Mouse (Mus musculus): ENCODE data around the gene Creb5. TPM values are rescaled to one million over a fixed set of nuclear protein-coding genes. Genes with fewer than 3 reads are reported as not detected.

Gene Creb5
- polyA plus RNA-seq, 1 experiment from 2014 or later = 4.3 TPM

- Histone ChIP-seq H3K9me3 (0 out of 2 replicates have a peak, but pooled peaks cover 4% of the 10 kb centered on the region), H3K4me3 (no peak overlapping the region), H3K27ac (no peak overlapping the region), H3K27me3 (ENCODE audit: insufficient read depth, poor library complexity, severe bottlenecking) (peaks cover 42% of the 10 kb centered on the region), H3K36me3 (no peaks in the 10 kb centered on the region), H3K4me1 (replicated peaks) (peaks cover 32% of the 10 kb centered on the region)
- 74% methylated on average over 6 of the region's 6 CpGs for WGBS
- no peak for DNase-seq (ENCODE audit: low spot score)
Measured at GRCm38 (mm10) chr6:53549409-53549808, 262.3 kb downstream of the Creb5 start.

DNA sequence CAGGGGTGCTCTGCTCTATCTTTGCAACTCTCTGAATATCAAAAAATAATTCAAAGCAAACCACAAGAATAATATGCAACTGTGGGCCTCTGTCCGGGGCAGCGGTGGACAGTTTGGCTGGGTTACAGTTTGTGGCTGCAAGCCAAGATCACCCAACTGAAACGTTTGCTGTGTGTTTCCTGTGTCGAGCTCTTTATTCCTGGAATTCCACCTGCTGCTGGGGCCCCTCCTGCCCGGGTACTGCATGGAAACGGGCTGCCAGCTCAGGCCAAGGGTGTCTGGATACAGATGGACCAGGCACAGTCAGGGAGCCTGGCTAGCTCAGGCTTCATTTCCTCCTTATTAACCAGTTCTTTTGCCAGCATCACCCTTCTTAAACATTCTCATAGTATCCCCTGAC, 269.0 kb downstream of the Creb5 start:
- 62% methylated on average over 6 of the region's 6 CpGs for WGBS
- DNase-seq (ENCODE audit: low spot score) = no peak
- H3K9me3 ChIP-seq = no peaks in the 10 kb centered on the region

GRCm38 (mm10) chr6:53560928-53561327, 273.9 kb downstream of the Creb5 start:
- no peak overlapping the region for H3K4me3 ChIP-seq
- no peaks in the 10 kb centered on the region for H3K36me3 ChIP-seq
- DNase-seq (ENCODE audit: low spot score) = no peak
- H3K27ac ChIP-seq = no peak overlapping the region
- H3K9me3 ChIP-seq = no peaks in the 10 kb centered on the region
- H3K4me1 ChIP-seq (replicated peaks) = peaks cover 18% of the 10 kb centered on the region
- H3K27me3 ChIP-seq (ENCODE audit: insufficient read depth, poor library complexity, severe bottlenecking) = no peaks in the 10 kb centered on the region
- 80% methylated on average over 5 of the region's 5 CpGs for WGBS

More for the DNA sequence above, 269.0 kb downstream of the Creb5 start:
- Histone ChIP-seq H3K36me3 (no peaks in the 10 kb centered on the region), H3K4me1 (replicated peaks) (0 out of 2 replicates have a peak, but pooled peaks cover 7% of the 10 kb centered on the region), H3K27me3 (ENCODE audit: insufficient read depth, poor library complexity, severe bottlenecking) (peaks cover 6% of the 10 kb centered on the region; the same call in 1 of the 2 replicates), H3K4me3 (no peak overlapping the region), H3K27ac (no peak overlapping the region)

DNA sequence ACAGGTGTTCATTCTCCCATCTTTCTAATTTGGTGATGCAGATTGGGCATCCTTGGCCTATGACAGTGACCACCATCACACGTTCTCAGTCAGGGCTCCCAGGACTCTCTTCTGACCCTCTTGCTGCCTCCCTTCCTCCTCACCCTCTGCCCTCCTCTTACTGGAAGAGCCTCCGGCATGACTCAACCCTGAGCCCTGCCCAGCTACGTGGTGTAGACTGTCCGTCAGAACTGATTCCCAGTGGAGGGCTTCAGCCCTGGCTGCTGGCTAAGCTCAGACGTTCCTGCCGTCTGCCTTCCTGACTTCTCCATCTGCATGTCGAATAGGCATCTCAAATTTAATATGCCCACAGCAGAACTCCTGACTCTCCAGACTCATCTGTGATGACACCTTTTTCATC, 275.5 kb downstream of the Creb5 start:
- Histone ChIP-seq H3K27me3 (ENCODE audit: insufficient read depth, poor library complexity, severe bottlenecking) (no peaks in the 10 kb centered on the region), H3K4me1 (replicated peaks) (peaks cover 18% of the 10 kb centered on the region), H3K27ac (no peak overlapping the region), H3K4me3 (no peak overlapping the region), H3K9me3 (no peaks in the 10 kb centered on the region), H3K36me3 (no peaks in the 10 kb centered on the region)
- WGBS = 71% methylated on average over 7 of the region's 7 CpGs
- no peak for DNase-seq (ENCODE audit: low spot score)

DNA sequence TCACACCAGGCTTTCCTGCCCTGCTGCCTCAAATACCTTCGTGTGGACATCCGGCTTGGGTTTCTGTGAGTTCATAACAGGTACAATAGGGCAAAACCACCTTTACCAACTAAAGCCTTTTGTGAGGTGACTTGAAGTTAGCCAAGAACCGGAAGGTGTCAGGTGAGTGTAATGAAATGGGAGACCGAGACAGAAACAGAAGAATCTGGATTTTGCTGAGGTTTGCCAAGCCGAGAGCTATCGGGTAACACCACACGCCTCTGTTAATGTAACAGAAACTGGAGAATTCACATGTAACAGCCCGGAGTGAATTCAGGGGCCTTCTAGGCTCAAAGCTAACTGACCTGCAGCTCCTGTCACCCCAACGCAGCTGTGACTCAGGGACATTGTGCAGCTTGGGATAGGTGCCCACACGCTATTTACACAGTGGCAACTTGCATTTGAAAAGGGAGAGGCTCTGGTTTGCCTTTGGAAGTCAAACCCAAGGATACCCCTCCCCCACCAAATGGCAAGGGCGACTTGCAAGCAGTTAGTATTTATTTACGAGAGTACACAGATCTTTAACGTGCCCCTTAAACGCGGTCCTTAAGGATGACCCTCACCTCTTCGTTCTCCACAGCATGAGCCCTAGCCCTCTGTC, 276.6 kb downstream of the Creb5 start:
- 76% methylated on average over 16 of the region's 16 CpGs for WGBS
- DNase-seq (ENCODE audit: low spot score) = no peak
- no peaks in the 10 kb centered on the region for H3K9me3 ChIP-seq
- H3K4me1 ChIP-seq (replicated peaks) = peaks cover 19% of the 10 kb centered on the region
- no peak overlapping the region for H3K4me3 ChIP-seq
- no peaks in the 10 kb centered on the region for H3K36me3 ChIP-seq
- no peaks in the 10 kb centered on the region for H3K27me3 ChIP-seq (ENCODE audit: insufficient read depth, poor library complexity, severe bottlenecking)
- no peak overlapping the region for H3K27ac ChIP-seq

- H3K4me3 ChIP-seq = no peak overlapping the region
- DNase-seq (ENCODE audit: low spot score) = no peak
- no peaks in the 10 kb centered on the region for H3K9me3 ChIP-seq
- 65% methylated on average over 3 of the region's 3 CpGs for WGBS
- H3K27ac ChIP-seq = 0 out of 2 replicates have a peak overlapping the region, but pooled peaks have one; percentile 6
- H3K36me3 ChIP-seq = no peaks in the 10 kb centered on the region
- H3K27me3 ChIP-seq (ENCODE audit: insufficient read depth, poor library complexity, severe bottlenecking) = no peaks in the 10 kb centered on the region
- H3K4me1 ChIP-seq (replicated peaks) = peaks cover 28% of the 10 kb centered on the region
Measured at GRCm38 (mm10) chr6:53569436-53569835, 282.4 kb downstream of the Creb5 start.

DNA sequence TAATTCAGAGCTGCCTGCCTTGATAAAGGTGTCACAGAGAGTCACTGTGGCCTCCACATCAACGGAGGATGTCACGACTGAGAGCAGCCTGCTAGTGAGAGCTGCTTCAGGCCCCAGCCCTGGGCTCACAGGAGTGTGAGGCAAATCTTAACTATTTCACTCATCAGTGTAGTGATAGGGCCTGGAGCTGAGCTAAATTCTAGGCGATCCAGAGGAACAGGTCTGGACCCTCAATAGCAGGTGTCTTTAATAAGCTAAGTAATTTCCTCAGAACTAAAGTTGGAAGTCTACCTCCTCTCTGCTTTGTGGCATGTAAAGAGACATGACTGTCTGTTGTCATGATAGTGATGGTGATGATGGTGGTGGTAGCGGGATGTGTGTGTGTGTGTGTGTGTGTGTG, 283.8 kb downstream of the Creb5 start:
- Histone ChIP-seq H3K4me1 (replicated peaks) (peaks cover 35% of the 10 kb centered on the region), H3K4me3 (no peak overlapping the region), H3K27me3 (ENCODE audit: insufficient read depth, poor library complexity, severe bottlenecking) (no peaks in the 10 kb centered on the region), H3K9me3 (no peaks in the 10 kb centered on the region), H3K27ac (no peak overlapping the region), H3K36me3 (no peaks in the 10 kb centered on the region)
- DNase-seq (ENCODE audit: low spot score) = no peak
- 81% methylated on average over 4 of the region's 4 CpGs for WGBS

DNA sequence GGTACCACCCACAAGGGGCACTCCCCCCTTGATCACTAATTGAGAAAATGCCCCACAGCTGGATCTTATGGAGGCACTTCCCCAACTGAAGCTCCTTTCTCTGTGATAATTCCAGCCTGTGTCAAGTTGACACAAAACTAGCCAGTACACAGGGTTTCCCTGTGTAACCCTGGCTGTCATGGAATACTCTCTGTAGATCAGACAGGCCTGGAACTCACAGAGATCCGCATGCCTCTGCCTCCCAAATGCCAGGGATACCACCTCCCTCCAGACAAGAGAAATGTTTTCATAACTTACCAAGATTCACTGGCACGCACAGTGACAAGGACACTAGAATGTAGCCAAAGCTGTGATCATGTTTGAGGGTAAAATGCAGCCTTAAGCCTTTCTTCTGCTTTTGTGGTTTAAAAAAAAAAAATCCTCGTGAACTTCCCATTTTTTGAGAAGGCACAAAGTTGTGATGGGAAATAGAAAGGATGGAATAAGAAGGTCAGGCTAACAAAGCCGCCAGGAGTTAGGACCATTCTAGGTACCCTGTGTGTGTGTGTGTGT, 284.6 kb downstream of the Creb5 start:
- no peak overlapping the region for H3K4me3 ChIP-seq
- H3K27me3 ChIP-seq (ENCODE audit: insufficient read depth, poor library complexity, severe bottlenecking) = no peaks in the 10 kb centered on the region
- 89% methylated on average over 4 of the region's 4 CpGs for WGBS
- H3K27ac ChIP-seq = no peak overlapping the region
- H3K4me1 ChIP-seq (replicated peaks) = peaks cover 35% of the 10 kb centered on the region
- no peak for DNase-seq (ENCODE audit: low spot score)
- no peaks in the 10 kb centered on the region for H3K36me3 ChIP-seq
- H3K9me3 ChIP-seq = no peaks in the 10 kb centered on the region

DNA sequence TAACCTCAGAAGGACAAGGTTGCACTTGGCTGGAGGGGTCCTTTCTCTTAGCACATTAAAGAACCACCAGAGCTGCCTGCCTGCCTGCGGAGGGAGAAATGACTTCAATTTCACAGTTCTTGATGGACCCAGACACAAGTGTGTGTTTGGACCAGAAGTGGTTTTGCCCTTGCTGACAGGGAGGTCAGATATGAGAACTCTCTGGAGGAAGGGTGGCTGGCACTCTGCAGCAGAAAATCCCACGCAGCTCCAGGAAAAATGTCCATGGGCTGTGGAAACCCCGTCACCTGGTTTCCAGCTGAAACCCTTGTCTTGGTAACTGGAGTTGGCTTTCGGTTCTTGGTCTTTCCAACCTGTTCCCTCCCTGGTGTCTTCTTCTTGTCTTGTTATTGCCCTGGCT, 285.4 kb downstream of the Creb5 start:
- no peak for DNase-seq (ENCODE audit: low spot score)
- 72% methylated on average over 4 of the region's 4 CpGs for WGBS
- Histone ChIP-seq H3K9me3 (no peaks in the 10 kb centered on the region), H3K27ac (peak overlapping the region; percentile 82), H3K27me3 (ENCODE audit: insufficient read depth, poor library complexity, severe bottlenecking) (no peaks in the 10 kb centered on the region), H3K4me3 (no peak overlapping the region), H3K4me1 (replicated peaks) (peaks cover 39% of the 10 kb centered on the region), H3K36me3 (no peaks in the 10 kb centered on the region)

DNA sequence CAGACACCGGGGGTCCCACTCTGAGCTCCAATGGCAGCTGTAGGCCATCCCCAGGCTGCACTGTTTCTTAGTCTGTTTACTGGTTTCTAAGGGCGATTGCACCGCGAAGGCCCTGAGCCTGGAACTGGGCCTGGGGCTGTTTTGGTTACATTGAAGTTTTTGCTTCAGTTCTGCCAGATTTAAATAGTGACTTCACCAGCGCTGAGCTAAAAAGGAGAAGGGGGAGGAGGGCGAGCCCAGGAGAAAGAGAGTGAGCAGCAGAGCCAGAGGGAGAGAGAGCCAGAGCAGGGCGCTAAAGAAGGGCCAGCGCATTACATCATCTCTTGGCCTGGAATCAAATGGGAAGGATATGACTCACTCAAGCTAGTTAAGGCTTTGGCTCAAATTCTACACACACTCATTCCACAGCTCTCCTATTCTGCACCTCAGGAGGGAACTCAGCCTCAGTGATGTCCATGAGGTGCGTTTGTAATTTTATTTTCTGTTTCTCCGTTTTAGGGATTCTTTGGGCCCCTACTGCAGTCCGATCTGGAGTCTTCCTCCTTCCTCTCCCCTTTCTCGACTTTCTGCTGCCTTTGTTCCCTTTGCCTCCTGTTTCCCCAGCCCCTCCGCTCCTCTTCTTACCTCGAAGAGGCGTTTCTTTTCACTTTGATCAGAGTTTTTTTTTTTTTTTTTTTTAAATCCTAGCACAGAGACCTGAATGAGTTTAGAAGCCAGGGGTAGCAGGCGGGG, 286.1 kb downstream of the Creb5 start:
- H3K4me3 ChIP-seq = peak overlapping the region; percentile 35
- no peaks in the 10 kb centered on the region for H3K9me3 ChIP-seq
- H3K36me3 ChIP-seq = no peaks in the 10 kb centered on the region
- peak; percentile 56 for DNase-seq (ENCODE audit: low spot score)
- H3K4me1 ChIP-seq (replicated peaks) = peaks cover 40% of the 10 kb centered on the region
- 9% methylated on average over 16 of the region's 16 CpGs for WGBS
- H3K27me3 ChIP-seq (ENCODE audit: insufficient read depth, poor library complexity, severe bottlenecking) = no peaks in the 10 kb centered on the region
- H3K27ac ChIP-seq = peak overlapping the region; percentile 82

DNA sequence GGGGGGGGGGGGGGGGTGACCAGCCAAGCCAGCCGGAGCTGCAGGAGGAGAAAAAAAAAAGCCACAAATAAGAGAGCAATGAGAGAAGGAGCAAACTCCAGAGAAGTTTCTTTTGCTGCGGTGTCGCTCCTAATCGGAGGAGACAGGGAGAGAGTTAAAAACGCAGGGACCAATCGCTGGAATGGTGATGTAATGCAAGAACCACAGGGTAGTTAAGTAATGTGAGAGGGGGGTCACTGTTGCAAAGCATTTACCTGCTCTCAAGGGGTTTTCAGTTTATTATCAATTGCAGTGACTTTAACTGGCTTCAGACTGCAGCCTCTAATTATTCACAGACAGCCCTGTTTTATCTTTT, 286.6 kb downstream of the Creb5 start:
- WGBS = 3% methylated on average over 6 of the region's 6 CpGs
- no peaks in the 10 kb centered on the region for H3K36me3 ChIP-seq
- H3K4me1 ChIP-seq (replicated peaks) = peaks cover 39% of the 10 kb centered on the region
- peak overlapping the region; percentile 35 for H3K4me3 ChIP-seq
- peak; percentile 41 for DNase-seq (ENCODE audit: low spot score)
- H3K27ac ChIP-seq = peak overlapping the region; percentile 82
- H3K27me3 ChIP-seq (ENCODE audit: insufficient read depth, poor library complexity, severe bottlenecking) = no peaks in the 10 kb centered on the region
- H3K9me3 ChIP-seq = no peaks in the 10 kb centered on the region

GRCm38 (mm10) chr6:53574097-53574496, 287.0 kb downstream of the Creb5 start:
- no peaks in the 10 kb centered on the region for H3K9me3 ChIP-seq
- WGBS = 46% methylated on average over 12 of the region's 12 CpGs
- H3K4me3 ChIP-seq = peak overlapping the region; percentile 35; the same call in 1 of the 2 replicates
- no peaks in the 10 kb centered on the region for H3K27me3 ChIP-seq (ENCODE audit: insufficient read depth, poor library complexity, severe bottlenecking)
- no peaks in the 10 kb centered on the region for H3K36me3 ChIP-seq
- peaks cover 36% of the 10 kb centered on the region for H3K4me1 ChIP-seq (replicated peaks)
- H3K27ac ChIP-seq = peak overlapping the region; percentile 67; the same call in 1 of the 2 replicates
- DNase-seq (ENCODE audit: low spot score) = no peak

DNA sequence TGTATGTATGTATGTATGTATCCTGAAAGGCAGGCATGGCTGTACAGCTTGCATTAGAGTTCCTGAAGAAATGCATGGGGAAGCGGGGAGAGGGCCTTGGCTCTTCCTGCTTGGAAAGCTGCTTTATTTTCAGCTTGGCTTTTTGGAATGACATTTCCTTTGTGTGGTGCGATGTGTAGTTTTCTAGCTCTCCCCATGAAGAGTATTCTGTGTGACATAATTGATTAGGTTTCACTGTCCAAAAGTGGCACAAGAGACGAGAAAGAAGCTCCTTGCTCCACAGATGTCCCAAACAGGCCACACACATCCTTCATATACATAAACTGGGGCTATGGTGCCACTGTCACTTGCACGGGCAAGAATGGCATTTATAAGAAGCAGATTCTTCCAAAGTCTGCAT, 288.1 kb downstream of the Creb5 start:
- H3K9me3 ChIP-seq = no peaks in the 10 kb centered on the region
- 85% methylated on average over 4 of the region's 4 CpGs for WGBS

More for the DNA sequence above, 288.1 kb downstream of the Creb5 start:
- H3K27ac ChIP-seq = no peak overlapping the region
- H3K36me3 ChIP-seq = no peaks in the 10 kb centered on the region
- H3K4me1 ChIP-seq (replicated peaks) = peaks cover 36% of the 10 kb centered on the region
- H3K4me3 ChIP-seq = no peak overlapping the region
- H3K27me3 ChIP-seq (ENCODE audit: insufficient read depth, poor library complexity, severe bottlenecking) = no peaks in the 10 kb centered on the region
- no peak for DNase-seq (ENCODE audit: low spot score)

Measured in hindbrain, embryonic 10.5 days (tissue).